Mouse (Mus musculus): ENCODE measurements around the gene Vps52.

DNA sequence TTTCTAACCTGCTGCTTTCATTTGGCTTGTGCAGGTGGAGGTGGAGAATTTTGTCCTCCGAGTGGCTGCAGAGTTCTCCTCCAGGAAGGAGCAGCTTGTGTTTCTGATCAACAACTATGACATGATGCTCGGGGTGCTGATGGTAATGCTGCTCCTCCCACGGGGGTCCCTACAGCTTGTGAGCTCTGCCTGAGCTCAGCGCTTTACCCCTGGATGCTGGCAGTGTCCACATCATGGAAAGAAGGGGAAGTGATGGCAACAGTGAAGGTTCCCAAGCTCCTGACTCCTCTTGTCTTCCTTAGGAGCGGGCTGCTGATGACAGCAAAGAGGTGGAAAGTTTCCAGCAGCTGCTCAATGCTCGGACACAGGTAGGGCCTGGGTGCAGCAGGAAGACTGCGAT is 7.3 kb downstream of the Vps52 start:
- TF ChIP-seq POLR2A (IDR thresholded peaks at IDR 0.05; ENCODE audit: control insufficient read depth, extremely low read depth, insufficient read depth, low read length, poor library complexity) (no peak), CTCF (IDR thresholded peaks at IDR 0.05; ENCODE audit: borderline replicate concordance, control insufficient read depth, extremely low read depth, insufficient read depth, low read length, poor library complexity) (no peak)
